Mouse (Mus musculus) G1E (cell line): ENCODE data around the gene Nup133. TPM values are rescaled to one million over a fixed set of nuclear protein-coding genes. Genes with fewer than 3 reads are reported as not detected.

Source experiments
- ATAC-seq: 2 replicates; pipeline ENCODE4 v1.8.0; 2016; ENCODE audit warnings: mild to moderate bottlenecking; ENCODE audit not compliant: insufficient number of reproducible peaks, poor library complexity, low FRiP score, severe bottlenecking; ENCODE audit errors: extremely low read depth
- DNase-seq: peaks from one replicate; pipeline ENCODE4 v3.0.0; 2012; ENCODE audit warnings: low spot score
- H3K27me3 ChIP-seq: 2 replicates; pipeline ENCODE4 v1.6.1; 2012; ENCODE audit warnings: mild to moderate bottlenecking, low read length, inconsistent platforms; ENCODE audit not compliant: insufficient read depth
- H3K36me3 ChIP-seq: replicated peaks from 2 replicates; pipeline ENCODE3; 2012; ENCODE audit warnings: mild to moderate bottlenecking, inconsistent platforms
- H3K4me1 ChIP-seq: 2 replicates; pipeline ENCODE4 v1.6.1; 2012; ENCODE audit warnings: low read depth, low read length, inconsistent platforms, mixed read lengths; ENCODE audit not compliant: insufficient read depth
- H3K4me3 ChIP-seq: 2 replicates; pipeline ENCODE4 v1.5.1; 2012; ENCODE audit warnings: low read depth, mild to moderate bottlenecking, inconsistent platforms, low read length, moderate library complexity, mixed read lengths
- H3K9me3 ChIP-seq: replicated peaks from 2 replicates; pipeline ENCODE4 v1.6.1; 2012; ENCODE audit warnings: inconsistent platforms
- CTCF ChIP-seq: IDR thresholded peaks from 2 replicates; pipeline ENCODE4 v1.5.1; 2012; ENCODE audit warnings: low read depth, low read length, inconsistent platforms, mixed read lengths
- GATA1 ChIP-seq: IDR thresholded peaks from 2 replicates; pipeline ENCODE4 v1.6.1; 2012; ENCODE audit warnings: borderline replicate concordance, low read length, inconsistent platforms, mixed read lengths
- GATA2 ChIP-seq: IDR thresholded peaks from 2 replicates; pipeline ENCODE4 v1.6.1; 2012; ENCODE audit warnings: low read depth, low read length, inconsistent platforms, borderline replicate concordance
- POLR2AphosphoS5 ChIP-seq: IDR thresholded peaks from 2 replicates; pipeline ENCODE4 v1.6.1; 2012; ENCODE audit warnings: low read depth, low read length, inconsistent platforms; ENCODE audit not compliant: insufficient replicate concordance
- TAL1 ChIP-seq: conservative IDR thresholded peaks from 2 replicates; pipeline ENCODE4 v1.6.1; 2012; ENCODE audit warnings: low read depth, low read length, inconsistent platforms, mixed read lengths
- polyA plus RNA-seq: library from polyadenylated mRNA; stranded (reverse); fragments of >175 nt; gene quantifications from 2 replicates; pipeline ENCODE4 v1.2.3, GENCODE M21; 2012
- total RNA-seq, 2 experiments: library from RNA; stranded (forward) in 1 of 2; stranded (reverse) in 1 of 2; fragments of 200-1000 nt in 1 of 2; fragments of >200 nt in 1 of 2; fragmentation: Nextera tagmentation in 1 of 2; gene quantifications; 2 replicates each; pipeline ENCODE4 v1.2.3; 2014 to 2017

Gene Nup133
- total RNA-seq (2014; fragmentation: Nextera tagmentation) (46.2 and 66.5 TPM in 2 replicates), total RNA-seq (2017) (38.3 and 42.5 TPM in 2 replicates), polyA plus RNA-seq (21.2 and 31.2 TPM in 2 replicates)

DNA sequence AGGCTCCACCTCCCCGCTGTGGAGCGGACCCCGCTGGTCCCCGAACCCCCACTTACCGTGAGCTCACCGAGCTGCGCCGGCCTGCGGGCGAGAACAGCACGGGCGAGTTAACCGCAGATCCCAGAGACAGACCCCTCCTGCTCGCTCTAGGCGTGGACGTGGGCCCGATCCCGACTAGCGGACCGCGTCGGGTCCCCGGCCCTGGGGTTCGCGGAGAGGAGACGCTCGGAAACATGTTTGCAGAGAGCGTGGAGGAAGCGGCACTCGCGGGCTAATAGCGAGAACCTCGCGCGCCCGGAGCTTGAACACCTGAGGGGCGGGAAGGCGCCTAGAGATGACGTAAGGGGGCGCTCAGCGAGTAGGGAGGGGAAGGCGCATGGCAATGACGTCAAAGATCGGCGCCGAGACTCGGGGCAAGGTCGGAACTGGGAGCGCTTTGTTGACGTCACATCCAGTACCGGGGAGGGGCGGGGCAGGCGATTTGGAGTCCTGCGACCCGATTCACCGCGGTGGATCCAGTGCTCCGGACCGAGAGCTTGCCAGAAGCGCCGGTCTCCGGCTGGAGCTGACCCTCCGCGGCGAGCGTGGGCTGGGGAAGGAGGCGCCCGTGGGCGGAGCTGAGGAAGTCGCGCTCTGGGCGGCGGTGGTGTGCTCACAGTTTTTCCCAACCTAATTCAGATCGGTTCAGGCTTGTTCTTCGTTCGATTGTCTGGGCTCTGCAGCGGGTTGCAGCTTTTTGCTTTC, at the start of gene Nup133:
Gene Nup133, minus strand, starts transcription at position 324 of the 744 bp plus-strand sequence.
- Histone ChIP-seq H3K4me1 (peaks cover 27% of the 10 kb centered on the region), H3K27me3 (no peaks in the 10 kb centered on the region), H3K36me3 (peaks cover 60% of the 10 kb centered on the region), H3K4me3 (peak within 1 kb of the TSS; percentile 98), H3K9me3 (no peaks in the 10 kb centered on the region)
- ATAC-seq, result peak; percentile 85
- TF ChIP-seq GATA1 (no peak), TAL1 (no peak), POLR2AphosphoS5 (no peak), GATA2 (no peak), CTCF (no peak)
- peak; percentile 88 for DNase-seq

DNA sequence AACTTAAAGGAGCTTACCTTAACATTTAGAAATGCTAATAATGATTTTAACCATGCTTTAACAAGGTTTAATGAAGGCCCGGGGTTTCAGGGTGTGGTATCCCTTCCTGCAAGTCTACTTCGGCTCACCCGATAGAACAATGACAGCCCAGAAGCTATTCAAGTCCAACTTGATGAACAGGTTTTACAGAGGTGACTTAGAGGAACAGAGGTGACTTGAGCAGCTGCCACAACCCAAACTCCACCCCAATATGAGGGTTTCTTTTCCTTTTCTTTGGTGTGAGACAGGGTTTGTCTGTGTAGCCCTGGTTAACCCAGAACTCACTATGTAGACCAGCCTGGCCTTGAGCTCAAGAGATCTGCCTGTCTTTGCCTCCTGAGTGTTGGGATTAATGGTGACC, 44.9 kb upstream of the Nup133 start:
- H3K36me3 ChIP-seq, result peaks cover 61% of the 10 kb centered on the region
- TF ChIP-seq TAL1 (no peak), GATA1 (no peak), CTCF (no peak), POLR2AphosphoS5 (no peak), GATA2 (no peak)
- ATAC-seq (no peak), DNase-seq (no peak)
- H3K4me1 ChIP-seq, result peaks cover 47% of the 10 kb centered on the region
- no peak overlapping the region for H3K4me3 ChIP-seq
- no peaks in the 10 kb centered on the region for H3K9me3 ChIP-seq
- H3K27me3 ChIP-seq, result no peaks in the 10 kb centered on the region

DNA sequence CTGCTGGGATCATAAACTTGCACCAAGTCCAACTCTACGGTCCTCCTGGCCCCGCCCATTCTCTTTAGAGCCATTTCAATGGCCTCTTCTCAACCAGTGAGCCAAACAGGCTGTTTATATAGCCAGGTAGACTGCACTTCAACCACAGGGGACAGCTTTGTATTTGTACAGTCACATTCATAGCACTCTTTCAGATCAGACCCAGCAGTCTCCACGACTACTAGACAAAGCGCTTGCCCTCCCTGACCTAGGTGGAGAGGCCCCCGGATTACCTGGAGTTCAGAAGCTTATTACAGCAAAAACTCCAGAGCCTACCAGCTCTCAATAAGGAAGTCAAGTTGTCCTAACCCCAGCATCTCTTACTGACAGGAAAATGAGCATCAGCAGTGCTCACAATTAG, 44.5 kb upstream of the Nup133 start:
- no peaks in the 10 kb centered on the region for H3K9me3 ChIP-seq
- no peak for DNase-seq
- H3K4me1 ChIP-seq, result peaks cover 49% of the 10 kb centered on the region
- H3K27me3 ChIP-seq, result no peaks in the 10 kb centered on the region
- no peak for ATAC-seq
- TF ChIP-seq GATA2 (no peak), GATA1 (no peak), POLR2AphosphoS5 (no peak), TAL1 (no peak), CTCF (no peak)
- H3K4me3 ChIP-seq, result no peak overlapping the region
- H3K36me3 ChIP-seq, result peaks cover 57% of the 10 kb centered on the region

DNA sequence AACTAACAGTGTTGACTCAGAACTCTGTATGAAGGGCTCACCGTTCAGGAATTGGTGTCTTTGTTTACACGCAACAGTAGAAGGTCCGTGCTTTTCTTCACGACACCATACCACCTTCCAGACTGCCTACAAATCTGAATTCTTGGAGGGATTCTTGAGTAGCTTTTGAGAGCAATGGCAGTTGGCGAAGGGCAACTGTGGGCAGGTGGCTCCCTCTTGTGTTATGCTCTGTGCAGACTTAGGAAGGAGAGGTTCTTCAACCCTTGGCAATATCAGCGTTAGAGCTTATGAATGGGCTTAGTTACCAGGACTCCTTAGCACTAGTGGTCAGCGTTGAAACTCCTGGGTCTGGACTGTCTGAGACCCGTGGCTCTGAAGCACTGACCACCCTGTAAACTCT, 43.5 kb upstream of the Nup133 start:
- ATAC-seq (no peak), DNase-seq (no peak)
- peaks cover 55% of the 10 kb centered on the region for H3K4me1 ChIP-seq
- H3K27me3 ChIP-seq, result no peaks in the 10 kb centered on the region
- TF ChIP-seq POLR2AphosphoS5 (no peak), GATA1 (no peak), GATA2 (no peak), CTCF (no peak), TAL1 (no peak)
- peaks cover 48% of the 10 kb centered on the region for H3K36me3 ChIP-seq
- H3K4me3 ChIP-seq, result no peak overlapping the region
- H3K9me3 ChIP-seq, result no peaks in the 10 kb centered on the region

DNA sequence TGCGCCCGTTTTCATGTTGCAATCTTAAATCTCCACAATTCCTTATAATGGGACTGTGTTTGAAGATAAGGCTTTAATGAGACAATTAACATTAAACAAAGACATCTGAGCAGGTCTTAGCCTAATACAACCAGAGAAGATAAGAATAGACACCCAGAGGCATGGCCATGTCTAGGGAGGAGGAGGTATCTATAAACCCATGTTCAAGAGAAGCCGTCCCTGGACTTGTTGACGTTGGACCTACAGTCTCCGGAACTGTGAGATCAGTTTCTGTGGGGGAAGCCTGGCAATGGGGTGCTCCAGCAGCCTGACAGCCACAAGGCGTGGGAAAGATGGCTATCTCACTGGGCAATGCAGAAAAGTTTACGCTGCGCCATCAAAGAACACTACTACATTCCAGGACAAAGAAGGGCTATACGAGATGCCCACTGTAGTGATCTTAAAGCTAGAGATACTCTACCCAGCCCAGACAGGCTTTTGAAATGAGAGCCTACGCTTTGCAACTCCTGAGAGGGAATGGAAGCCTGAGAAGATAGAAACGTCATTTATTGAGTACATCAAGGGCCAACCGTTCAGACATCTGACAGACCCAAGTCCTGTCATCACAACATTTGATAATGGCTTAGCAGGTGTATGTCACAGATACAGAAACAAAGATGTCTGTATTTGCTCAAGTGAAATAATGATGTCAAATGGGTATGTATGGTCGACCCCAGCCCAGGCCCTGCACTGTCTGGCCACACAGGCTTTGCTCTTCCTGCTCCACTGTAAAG, 41.4 kb upstream of the Nup133 start:
- Histone ChIP-seq H3K9me3 (no peaks in the 10 kb centered on the region), H3K27me3 (no peaks in the 10 kb centered on the region), H3K4me3 (peak overlapping the region; percentile 37; the same call in 1 of the 2 replicates), H3K36me3 (peaks cover 40% of the 10 kb centered on the region), H3K4me1 (peaks cover 75% of the 10 kb centered on the region)
- TF ChIP-seq GATA1 (no peak), CTCF (no peak), TAL1 (peak; percentile 87), GATA2 (peak; percentile 87; the same call in 1 of the 2 replicates), POLR2AphosphoS5 (no peak)
- peak; percentile 73 for DNase-seq
- ATAC-seq, result peak; percentile 79

DNA sequence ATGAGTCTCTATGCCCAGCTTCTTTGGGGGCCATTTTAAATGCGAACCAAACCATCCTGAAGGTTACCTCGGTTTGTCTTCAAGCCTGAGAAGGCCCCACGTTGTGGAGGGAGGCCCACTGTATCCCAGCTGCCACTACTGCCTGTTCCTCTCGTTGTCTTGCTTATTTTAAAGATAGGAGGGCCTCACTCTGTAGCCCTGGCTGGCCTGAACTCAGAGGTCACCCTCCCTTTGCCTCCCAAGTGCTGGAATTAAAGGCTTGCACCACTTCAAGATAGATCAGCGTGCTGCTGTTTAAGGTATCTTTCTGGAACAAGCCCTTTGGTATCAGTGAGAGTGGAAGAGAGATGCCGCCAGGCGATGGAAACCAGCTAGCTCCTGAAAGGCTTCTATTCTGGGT, 40.1 kb upstream of the Nup133 start:
- Histone ChIP-seq H3K9me3 (no peaks in the 10 kb centered on the region), H3K4me3 (peak overlapping the region; percentile 39; the same call in 1 of the 2 replicates), H3K4me1 (peaks cover 77% of the 10 kb centered on the region), H3K27me3 (no peaks in the 10 kb centered on the region), H3K36me3 (peaks cover 31% of the 10 kb centered on the region)
- ATAC-seq (no peak), DNase-seq (no peak)
- no peak for TF ChIP-seq CTCF
- TF ChIP-seq GATA2, result no peak
- TF ChIP-seq TAL1, result no peak
- TF ChIP-seq POLR2AphosphoS5, result no peak
- no peak for TF ChIP-seq GATA1
